Mouse (Mus musculus) midbrain, embryonic 10.5 days (tissue): ENCODE data around the gene Acot13. TPM values are rescaled to one million over a fixed set of nuclear protein-coding genes. Genes with fewer than 3 reads are reported as not detected.
"Not testable (repeated sequence)": the region's sequence is repeated elsewhere in the genome, so short reads cannot be mapped to it uniquely, and the experiment has no call there.

Experiments used
- DNase-seq: peaks from one replicate; pipeline ENCODE4 v3.0.0-alpha.2; 2017; ENCODE audit warnings: low spot score
- H3K27ac ChIP-seq: fragments of 300-500 bp; sonication (generic); replicated peaks from 2 replicates; pipeline ENCODE4 v1.5.1; 2016; ENCODE audit warnings: mild to moderate bottlenecking
- H3K27me3 ChIP-seq: fragments of 300-500 bp; sonication (generic); 2 replicates; pipeline ENCODE4 v1.6.1; 2016; ENCODE audit warnings: low read depth, mild to moderate bottlenecking; ENCODE audit not compliant: poor library complexity, severe bottlenecking
- H3K36me3 ChIP-seq: fragments of 300-500 bp; sonication (generic); 2 replicates; pipeline ENCODE4 v1.6.1; 2016; ENCODE audit warnings: mild to moderate bottlenecking, moderate library complexity
- H3K4me1 ChIP-seq: fragments of 300-500 bp; sonication (generic); 2 replicates; pipeline ENCODE4 v1.6.1; 2016
- H3K4me3 ChIP-seq: fragments of 300-500 bp; sonication (generic); 2 replicates; pipeline ENCODE4 v1.5.1; 2016; ENCODE audit warnings: mild to moderate bottlenecking, moderate library complexity
- H3K9me3 ChIP-seq: fragments of 300-500 bp; sonication (generic); replicated peaks from 2 replicates; pipeline ENCODE4 v1.6.1; 2016; ENCODE audit warnings: mild to moderate bottlenecking
- WGBS: fragments of 180-500 bp; shearing (Covaris S2); methylation state at CpG from one replicate; pipeline ENCODE4 v1.1.7; 2016; 5-methylcytosine and 5-hydroxymethylcytosine counted together
- polyA plus RNA-seq: library from polyadenylated mRNA; unstranded; fragments of >200 nt; fragmentation: Nextera tagmentation; extraction: Ambion mirVana; gene quantifications from 2 replicates; pipeline ENCODE4 v1.2.1, GENCODE M21; 2016

The Acot13 gene
- polyA plus RNA-seq, 1 experiment from 2014 or later: 56.1 TPM

GRCm38 (mm10) chr13:24851989-24852388 is 20.6 kb upstream of the Acot13 start:
- DNase-seq: no peak
- H3K4me3 ChIP-seq: no peak overlapping the region
- H3K4me1 ChIP-seq: no peaks in the 10 kb centered on the region
- WGBS: 88% methylated on average over 2 of the region's 2 CpGs
- no peaks in the 10 kb centered on the region for H3K9me3 ChIP-seq
- no peaks in the 10 kb centered on the region for H3K27me3 ChIP-seq
- no peak overlapping the region for H3K27ac ChIP-seq
- no peaks in the 10 kb centered on the region for H3K36me3 ChIP-seq

GRCm38 (mm10) chr13:24849318-24849717 is 18.0 kb upstream of the Acot13 start:
- Histone ChIP-seq H3K4me1 (peaks cover 12% of the 10 kb centered on the region), H3K9me3 (no peaks in the 10 kb centered on the region), H3K27me3 (no peaks in the 10 kb centered on the region), H3K27ac (no peak overlapping the region), H3K36me3 (no peaks in the 10 kb centered on the region), H3K4me3 (no peak overlapping the region)
- 89% methylated on average over 4 of the region's 4 CpGs for WGBS
- DNase-seq: no peak

GRCm38 (mm10) chr13:24844983-24845955 is 13.9 kb upstream of the Acot13 start, which contains the start of gene D130043K22Rik:
TSS of gene D130043K22Rik (plus strand) at chr13:24845135.
- WGBS: 12% methylated on average over 40 of the region's 40 CpGs

GRCm38 (mm10) chr13:24841702-24842101 is 10.4 kb upstream of the Acot13 start:
- DNase-seq: no peak
- H3K4me1 ChIP-seq: peaks cover 14% of the 10 kb centered on the region
- H3K36me3 ChIP-seq: peaks cover 52% of the 10 kb centered on the region
- H3K27me3 ChIP-seq: no peaks in the 10 kb centered on the region
- no peak overlapping the region for H3K4me3 ChIP-seq
- no peaks in the 10 kb centered on the region for H3K9me3 ChIP-seq
- 92% methylated on average over 3 of the region's 3 CpGs for WGBS
- H3K27ac ChIP-seq: no peak overlapping the region

More at GRCm38 (mm10) chr13:24844983-24845955, 13.9 kb upstream of the Acot13 start, which contains the start of gene D130043K22Rik:
- Histone ChIP-seq H3K36me3 (peaks cover 23% of the 10 kb centered on the region), H3K27me3 (no peaks in the 10 kb centered on the region), H3K9me3 (no peaks in the 10 kb centered on the region), H3K4me3 (peak within 1 kb of the TSS; percentile 67), H3K27ac (peak within 1 kb of the TSS; percentile 69), H3K4me1 (peaks cover 14% of the 10 kb centered on the region)
- peak; percentile 73 for DNase-seq

GRCm38 (mm10) chr13:24839831-24840230 is 8.5 kb upstream of the Acot13 start:
- Histone ChIP-seq H3K9me3 (no peaks in the 10 kb centered on the region), H3K4me1 (peaks cover 7% of the 10 kb centered on the region), H3K4me3 (no peak overlapping the region), H3K27me3 (no peaks in the 10 kb centered on the region), H3K36me3 (peaks cover 69% of the 10 kb centered on the region), H3K27ac (no peak overlapping the region)
- WGBS: 83% methylated on average over 3 of the region's 3 CpGs
- DNase-seq: no peak

GRCm38 (mm10) chr13:24837765-24838164 is 6.4 kb upstream of the Acot13 start:
- WGBS: 95% methylated on average over 8 of the region's 8 CpGs
- DNase-seq, H3K4me3 ChIP-seq, H3K27ac ChIP-seq, H3K9me3 ChIP-seq, H3K27me3 ChIP-seq: not testable (repeated sequence)
- H3K36me3 ChIP-seq: peaks cover 80% of the 10 kb centered on the region
- peaks cover 14% of the 10 kb centered on the region for H3K4me1 ChIP-seq

- H3K27me3 ChIP-seq: no peaks in the 10 kb centered on the region
- DNase-seq: no peak
- H3K27ac ChIP-seq: peak overlapping the region; percentile 97
- 82% methylated on average over 2 of the region's 2 CpGs for WGBS
- peaks cover 38% of the 10 kb centered on the region for H3K36me3 ChIP-seq
- H3K9me3 ChIP-seq: no peaks in the 10 kb centered on the region
- peak overlapping the region; percentile 96 for H3K4me3 ChIP-seq
- peaks cover 28% of the 10 kb centered on the region for H3K4me1 ChIP-seq
Measured at GRCm38 (mm10) chr13:24832811-24833155, 1.4 kb upstream of the Acot13 start.

- WGBS: 6% methylated on average over 21 of the region's 21 CpGs
- H3K9me3 ChIP-seq: no peaks in the 10 kb centered on the region
- peaks cover 33% of the 10 kb centered on the region for H3K36me3 ChIP-seq
- H3K27me3 ChIP-seq: no peaks in the 10 kb centered on the region
- H3K4me3 ChIP-seq: peak overlapping the region; percentile 96
- H3K4me1 ChIP-seq: peaks cover 30% of the 10 kb centered on the region
- no peak for DNase-seq
- peak overlapping the region; percentile 97 for H3K27ac ChIP-seq
Measured at GRCm38 (mm10) chr13:24832131-24832810, 931 bp upstream of the Acot13 start.

- Histone ChIP-seq H3K4me1 (peaks cover 30% of the 10 kb centered on the region), H3K27ac (peak overlapping the region; percentile 97), H3K9me3 (no peaks in the 10 kb centered on the region), H3K4me3 (peak overlapping the region; percentile 96), H3K36me3 (peaks cover 19% of the 10 kb centered on the region), H3K27me3 (no peaks in the 10 kb centered on the region)
- DNase-seq: peak; percentile 23
- WGBS: 6% methylated on average over 20 of the region's 20 CpGs
Measured at GRCm38 (mm10) chr13:24830756-24831352, 486 bp downstream of the Acot13 start.

- no peaks in the 10 kb centered on the region for H3K9me3 ChIP-seq
- 88% methylated on average over 7 of the region's 7 CpGs for WGBS
- no peaks in the 10 kb centered on the region for H3K27me3 ChIP-seq
- H3K4me3 ChIP-seq: no peak overlapping the region
- H3K27ac ChIP-seq: no peak overlapping the region
- H3K4me1 ChIP-seq: peaks cover 9% of the 10 kb centered on the region
- no peaks in the 10 kb centered on the region for H3K36me3 ChIP-seq
- DNase-seq: no peak
Measured at GRCm38 (mm10) chr13:24826116-24826515, 5.2 kb downstream of the Acot13 start.

GRCm38 (mm10) chr13:24825587-24825986 is 5.8 kb downstream of the Acot13 start:
- WGBS: 92% methylated on average over 4 of the region's 4 CpGs
- Histone ChIP-seq H3K27me3 (no peaks in the 10 kb centered on the region), H3K27ac (no peak overlapping the region), H3K36me3 (no peaks in the 10 kb centered on the region), H3K4me3 (no peak overlapping the region), H3K9me3 (no peaks in the 10 kb centered on the region), H3K4me1 (peaks cover 5% of the 10 kb centered on the region)
- DNase-seq: no peak

GRCm38 (mm10) chr13:24824647-24825046 is 6.7 kb downstream of the Acot13 start:
- DNase-seq: no peak

More at GRCm38 (mm10) chr13:24824647-24825046, 6.7 kb downstream of the Acot13 start:
- Histone ChIP-seq H3K4me3 (no peak overlapping the region), H3K9me3 (no peaks in the 10 kb centered on the region), H3K27ac (no peak overlapping the region), H3K27me3 (no peaks in the 10 kb centered on the region), H3K36me3 (0 out of 2 replicates have a peak, but pooled peaks cover 4% of the 10 kb centered on the region), H3K4me1 (peaks cover 2% of the 10 kb centered on the region; the same call in 1 of the 2 replicates)
- 92% methylated on average over 4 of the region's 4 CpGs for WGBS
